Mouse (Mus musculus) urinary bladder, postnatal 0 days (tissue): ENCODE measurements around the gene Hrg. TPM values are rescaled to one million over a fixed set of nuclear protein-coding genes. Genes with fewer than 3 reads are reported as not detected.

Experiments used
- polyA plus RNA-seq: library from polyadenylated mRNA; unstranded; fragments of >200 nt; fragmentation: Nextera tagmentation; extraction: Ambion mirVana; gene quantifications from 2 replicates; pipeline ENCODE4 v1.2.1, GENCODE M21; 2015

Gene Hrg
- polyA plus RNA-seq: 0.29 TPM in 1 of 2 replicates, not detected in the other

GRCm38 (mm10) chr16:22950840-22951395, at the start of gene Hrg:
Gene Hrg, plus strand, starts transcription at chr16:22951072.

DNA sequence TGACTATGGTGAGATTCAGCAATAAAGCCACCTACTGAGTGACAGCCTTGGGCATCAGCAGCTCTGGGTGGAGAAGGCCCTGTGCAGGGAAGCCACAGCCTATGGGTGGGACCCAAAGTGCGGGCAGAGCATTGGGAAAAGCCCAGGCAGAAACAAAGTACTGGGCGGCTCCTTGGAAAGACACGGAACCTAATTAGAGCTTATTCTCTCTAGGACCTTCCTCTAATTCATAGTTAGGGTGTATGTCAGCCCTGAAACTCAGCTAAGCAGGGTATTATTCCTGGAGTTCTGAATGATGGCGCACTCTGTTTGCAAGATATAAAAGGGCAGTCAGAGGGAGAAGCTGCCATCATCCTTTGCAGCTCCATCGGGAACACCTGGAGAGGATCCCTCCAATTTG, 32.8 kb upstream of the Hrg start, which contains the start of gene Fetub:
Fetub (plus strand) TSS at position 301 of the 400 bp plus-strand sequence.

Other genes with a start within 250 kb of the Hrg start
- gene Crygs, start 139.5 kb upstream of the Hrg start, polyA plus RNA-seq: not detected in 2 replicates
- gene Tbccd1, start 93.4 kb upstream of the Hrg start, polyA plus RNA-seq: 9.9 and 13.0 TPM in 2 replicates
- 54.1 and 62.4 TPM in 2 replicates for gene Dnajb11, start 93.2 kb upstream of the Hrg start, polyA plus RNA-seq
- 4.4 and 20.6 TPM in 2 replicates for gene Ahsg, start 59.8 kb upstream of the Hrg start, polyA plus RNA-seq
- gene Fetub, start 32.7 kb upstream of the Hrg start, polyA plus RNA-seq: 0.35 and 0.71 TPM in 2 replicates
- gene Kng2, start 78.4 kb downstream of the Hrg start, polyA plus RNA-seq: 0.11 and 0.42 TPM in 2 replicates
- 1.2 and 5.4 TPM in 2 replicates for gene Kng1, start 106.8 kb downstream of the Hrg start, polyA plus RNA-seq
- gene Eif4a2, start 156.4 kb downstream of the Hrg start, polyA plus RNA-seq: 121 and 149 TPM in 2 replicates
- 31.9 and 41.1 TPM in 2 replicates for gene Rfc4, start 176.7 kb downstream of the Hrg start, polyA plus RNA-seq
- gene Adipoq, start 195.5 kb downstream of the Hrg start, polyA plus RNA-seq: not detected in 2 replicates